Mouse (Mus musculus) kidney, adult 8-10 months (tissue): ENCODE data around the gene Adora1.

Source experiments
- DNase-seq, 2 experiments: peaks; one replicate each; pipeline ENCODE4 v3.0.0; 2022

Adora1 gene

DNA sequence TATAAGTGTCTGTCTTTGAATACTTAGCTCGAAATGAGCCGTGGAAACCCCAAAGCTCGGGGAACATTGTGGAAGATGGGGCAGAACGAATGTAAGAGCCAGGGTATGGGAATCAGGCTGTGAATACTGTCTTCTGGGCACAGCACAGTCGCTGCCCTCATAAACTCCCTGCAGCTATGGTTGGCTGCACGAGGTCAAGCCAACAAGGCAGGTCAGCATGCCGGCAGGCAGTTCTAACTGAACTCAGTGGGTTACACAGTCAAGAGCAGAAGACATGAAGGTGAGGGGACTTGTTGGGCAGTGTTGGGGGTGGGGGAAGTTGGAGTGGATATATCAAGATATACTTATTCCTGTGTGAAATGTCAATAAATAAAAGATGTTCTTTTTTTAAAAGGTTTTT lies 20.2 kb downstream of the Adora1 start:
- no peak for DNase-seq

DNA sequence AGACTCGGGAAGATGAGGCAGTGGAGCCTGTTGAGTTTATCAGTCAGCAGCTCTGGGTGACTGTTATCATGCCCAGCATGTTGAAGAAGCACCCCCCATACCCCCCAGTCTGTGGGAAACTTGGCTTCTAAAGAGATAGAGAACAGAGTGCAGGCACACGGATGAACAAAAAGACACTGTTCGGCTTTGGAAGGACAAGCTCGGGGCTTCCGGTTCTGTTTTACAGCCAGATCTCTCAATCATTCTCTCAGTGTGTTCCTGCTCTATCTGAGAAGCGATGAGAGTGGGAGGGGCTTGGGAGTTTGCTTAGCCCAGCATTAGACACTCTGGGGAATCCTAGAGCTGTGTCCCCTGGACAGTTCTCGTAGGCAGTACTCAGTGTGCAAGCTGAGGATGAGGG lies 21.8 kb downstream of the Adora1 start:
- no peak for DNase-seq

DNA sequence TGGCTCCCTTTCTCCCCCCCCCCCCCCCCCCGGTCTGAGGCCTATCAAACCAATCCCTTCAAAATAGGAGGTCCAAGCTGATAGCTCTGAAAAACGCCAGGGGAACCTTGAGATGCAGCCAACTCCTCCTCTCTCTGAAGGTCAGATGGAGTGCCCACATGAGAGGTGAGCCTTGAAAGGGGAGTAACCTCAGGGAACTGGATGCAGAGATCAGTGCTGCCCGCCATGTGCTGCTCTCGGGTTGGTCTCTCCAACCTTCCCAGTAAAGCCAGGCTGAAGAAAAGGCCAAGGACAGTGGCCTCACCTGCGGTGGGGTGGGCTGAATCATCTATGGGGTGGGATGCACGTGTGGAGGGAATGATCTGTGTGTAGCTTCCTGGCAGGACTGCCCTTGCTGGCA lies 22.9 kb downstream of the Adora1 start:
- no peak for DNase-seq

DNA sequence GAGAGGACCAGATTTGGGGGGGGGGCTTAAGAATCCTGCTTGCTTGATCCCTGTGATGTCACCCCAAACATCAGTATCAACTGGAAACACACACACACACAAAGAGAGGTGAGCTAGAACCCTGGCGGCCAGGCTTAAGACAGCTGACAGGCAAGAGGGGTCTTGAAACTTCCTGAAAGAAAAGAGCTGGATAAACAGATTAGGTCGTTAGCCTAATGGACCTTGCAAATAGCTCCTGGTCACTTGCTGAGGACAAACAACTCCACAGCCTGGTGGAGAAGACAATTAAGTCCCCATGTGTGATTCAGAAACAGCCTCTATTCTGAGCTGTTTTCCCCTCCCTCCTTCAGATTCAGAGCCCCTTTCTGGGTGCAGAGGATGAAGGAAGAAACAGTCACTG lies 23.6 kb downstream of the Adora1 start:
- DNase-seq, result no peak

DNA sequence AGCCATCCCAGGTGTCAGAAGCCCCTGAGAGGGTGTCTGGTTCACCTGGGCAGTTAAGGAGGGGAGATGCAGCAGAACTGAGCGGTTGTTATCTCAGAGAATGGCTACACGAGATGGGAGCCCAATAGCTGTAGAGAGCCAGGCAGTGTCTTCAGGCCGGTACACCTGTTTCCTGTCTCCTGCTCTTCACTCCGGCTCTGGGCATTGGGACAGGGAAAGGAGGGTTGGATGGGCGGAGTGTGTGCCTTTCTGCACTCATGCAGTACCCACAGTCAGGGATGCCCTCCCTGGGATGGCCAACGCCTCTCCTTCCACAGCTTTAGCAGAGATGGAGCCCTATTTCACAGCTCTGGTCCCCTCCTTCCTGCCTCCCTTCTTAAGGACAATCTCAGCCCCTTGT lies 24.2 kb downstream of the Adora1 start:
- DNase-seq, result no peak

DNA sequence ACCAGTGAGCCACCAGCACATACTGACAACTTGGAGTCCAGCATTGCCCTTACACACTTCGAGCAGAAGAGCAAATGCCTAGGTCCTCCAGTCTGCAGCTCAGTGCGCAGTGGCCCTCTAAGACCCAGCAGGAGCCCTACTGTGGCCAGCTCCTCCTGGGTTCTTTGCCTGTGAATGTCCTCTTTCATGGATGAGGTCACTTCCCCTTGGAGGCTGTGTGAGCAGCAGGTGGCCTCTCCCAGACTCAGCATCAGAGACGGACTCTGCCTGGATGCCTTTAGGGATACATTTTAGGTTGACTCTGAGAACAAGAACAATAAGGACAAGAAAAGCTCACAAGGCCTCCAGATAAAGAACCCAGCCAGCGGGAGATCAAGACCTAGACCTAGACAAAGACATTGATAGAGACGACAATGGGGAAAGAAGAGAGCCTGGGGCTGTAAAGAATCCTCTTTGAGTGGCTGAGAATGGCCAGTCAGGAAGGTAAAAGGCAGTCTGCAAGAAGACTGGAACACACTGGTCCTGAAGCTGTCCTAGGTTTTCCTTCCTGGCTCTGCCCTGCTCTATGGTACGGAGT lies 25.0 kb downstream of the Adora1 start:
- DNase-seq, result no peak

DNA sequence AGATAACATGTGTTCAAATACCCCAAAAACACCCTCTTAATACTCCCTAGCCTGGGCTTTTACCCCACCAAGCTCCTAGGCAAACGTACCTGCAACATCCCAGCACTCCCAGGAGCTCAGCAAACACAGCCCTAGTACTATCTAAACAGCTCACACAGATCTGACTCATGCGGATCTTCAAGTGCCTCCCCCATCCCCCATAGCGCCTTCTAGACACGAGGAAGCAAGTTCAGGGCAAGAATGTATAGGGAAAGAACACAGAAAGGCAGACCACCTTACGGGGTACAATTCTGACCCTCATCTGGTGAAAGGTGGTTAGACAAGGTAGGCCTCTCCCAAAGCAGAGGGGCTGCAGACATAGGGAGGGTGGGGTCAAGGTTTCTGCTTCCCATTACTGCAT lies 29.1 kb downstream of the Adora1 start:
- no peak for DNase-seq

DNA sequence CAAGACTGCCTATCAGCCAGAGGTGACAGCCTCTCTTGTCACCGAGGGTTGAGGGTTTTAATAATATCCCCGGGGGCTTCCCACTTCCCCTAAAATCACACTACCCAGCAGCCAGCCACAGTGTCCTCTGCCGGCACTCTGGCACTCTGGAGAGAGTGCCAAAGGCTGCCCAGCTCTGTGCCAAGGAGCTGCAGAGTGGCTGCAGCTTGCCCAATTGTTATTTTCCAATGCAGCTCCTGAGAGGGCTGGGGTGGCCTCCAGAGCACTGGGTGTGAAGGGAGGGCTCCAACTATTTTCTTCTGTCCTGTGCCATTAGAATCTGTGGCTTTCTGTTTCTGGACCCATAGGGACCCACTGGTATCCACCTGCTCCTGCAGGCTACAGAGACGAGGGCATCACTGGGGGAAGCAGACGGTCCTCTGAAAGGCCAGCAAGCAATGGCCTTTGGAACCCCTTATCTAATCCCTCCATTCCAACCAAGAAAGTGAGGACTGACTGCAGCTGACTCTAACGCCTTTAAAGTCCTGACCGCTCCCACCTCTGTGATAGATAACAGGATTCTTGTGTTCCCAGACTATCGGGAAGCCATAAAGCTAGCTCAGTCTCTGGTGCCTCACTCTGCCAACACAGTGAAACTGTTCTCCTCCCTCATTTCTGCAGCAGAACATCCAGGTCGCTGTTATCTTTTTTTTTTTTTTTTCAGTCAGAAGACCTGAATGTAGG lies 29.8 kb downstream of the Adora1 start:
- DNase-seq, result no peak

DNA sequence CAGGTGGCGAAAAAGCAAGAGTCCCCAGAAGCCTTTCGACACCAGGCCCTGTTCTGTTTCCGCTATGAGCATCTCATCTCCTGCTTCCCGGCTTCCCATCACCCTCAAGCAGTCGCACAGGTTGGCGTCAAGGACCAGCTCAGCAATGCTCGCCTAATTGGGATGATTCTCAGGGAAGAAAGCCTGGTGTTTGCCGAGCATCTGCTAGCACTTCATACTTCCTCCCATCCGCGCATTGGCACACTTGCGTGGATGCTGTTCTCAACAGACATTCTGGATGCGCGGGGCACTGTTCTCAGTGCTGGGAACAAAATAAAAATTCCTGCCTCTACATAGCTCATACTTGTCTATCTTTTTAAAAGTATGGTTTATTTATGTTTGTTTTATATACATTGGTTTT lies 31.0 kb downstream of the Adora1 start:
- no peak for DNase-seq

DNA sequence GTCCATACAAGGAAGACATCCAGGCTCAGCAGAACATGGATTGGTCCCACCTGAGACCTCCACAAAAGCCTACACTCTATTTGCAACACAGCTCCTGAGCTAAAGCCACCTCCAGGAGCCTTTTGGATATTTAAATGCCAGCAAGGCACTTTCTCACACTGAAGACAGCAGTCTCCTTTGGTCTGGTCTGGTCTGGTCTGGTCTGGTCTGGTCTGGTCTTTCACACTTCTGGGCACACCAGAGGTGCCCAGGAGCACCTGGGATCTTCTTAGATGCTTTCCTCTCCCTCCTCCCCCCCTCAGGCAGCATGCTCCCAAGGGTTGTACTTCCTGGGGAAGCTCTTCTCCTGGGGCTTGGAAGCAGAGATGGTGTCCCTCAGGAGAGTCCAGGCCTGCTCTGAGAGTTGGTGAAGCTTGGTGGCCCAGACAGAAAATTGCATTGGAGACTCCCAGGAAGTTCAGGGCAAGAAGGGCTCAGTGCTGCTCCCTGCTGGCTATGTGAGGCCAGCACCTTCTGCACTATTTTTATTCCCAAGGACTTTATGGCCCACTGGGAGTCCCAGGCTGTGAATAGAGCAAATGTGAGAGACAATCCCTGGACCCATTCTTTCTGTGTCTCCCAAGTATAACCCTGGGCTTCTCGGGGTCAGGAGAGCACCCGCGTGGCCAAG lies 33.3 kb downstream of the Adora1 start:
- peak in 1 of 2 experiments; percentile 61 for DNase-seq

DNA sequence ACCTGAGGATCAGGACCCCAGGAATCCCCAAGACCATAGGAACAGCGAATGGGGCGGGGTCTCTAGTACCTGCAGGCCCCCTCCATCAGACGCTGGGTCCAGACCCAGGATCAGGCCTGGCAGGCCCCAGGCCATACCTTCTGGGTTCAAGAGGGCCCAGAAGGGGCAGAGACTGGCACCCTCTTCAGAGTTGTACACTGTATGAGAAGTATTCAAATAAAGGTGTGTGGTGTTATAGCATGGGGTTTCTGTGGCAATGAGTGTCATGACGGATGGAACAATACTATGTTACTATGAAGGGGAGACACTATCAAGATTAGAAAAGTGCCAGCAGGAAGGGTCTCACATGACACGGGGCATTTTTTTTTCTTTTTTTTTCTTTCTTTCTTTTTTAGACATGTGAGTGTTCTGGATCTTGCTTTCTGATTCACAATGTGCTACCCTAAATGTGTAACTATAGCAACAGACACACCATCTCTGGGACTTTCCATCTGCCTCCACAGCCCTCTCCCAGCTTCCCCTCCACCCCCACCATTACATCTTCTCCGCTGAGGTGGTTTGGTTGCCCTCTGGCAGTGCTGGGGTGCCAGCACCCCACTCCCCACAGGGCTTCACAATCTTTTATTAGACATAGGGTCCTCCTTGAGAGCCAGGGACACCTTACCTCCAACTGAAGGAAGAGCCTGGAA lies 34.1 kb downstream of the Adora1 start:
- no peak for DNase-seq

DNA sequence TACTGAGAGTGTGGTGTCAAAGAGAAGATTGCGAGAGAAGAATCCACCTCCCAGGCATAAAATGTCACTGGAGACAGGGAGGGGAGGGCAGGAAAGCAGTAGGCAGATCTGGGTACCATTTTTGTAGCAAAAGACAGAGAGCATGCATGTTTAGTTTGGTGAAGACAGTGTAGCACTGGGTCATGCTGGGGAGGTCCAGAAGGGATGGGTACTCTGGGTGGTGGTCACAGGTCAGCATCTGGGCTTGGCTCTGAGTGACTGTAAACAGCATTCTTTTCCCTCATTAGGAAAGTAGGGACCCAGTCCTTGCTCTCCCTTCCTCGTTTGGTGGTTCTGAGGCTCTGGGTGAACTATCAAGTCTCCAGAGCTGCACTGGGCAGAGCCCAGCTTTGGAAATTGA lies 34.8 kb downstream of the Adora1 start:
- no peak for DNase-seq

DNA sequence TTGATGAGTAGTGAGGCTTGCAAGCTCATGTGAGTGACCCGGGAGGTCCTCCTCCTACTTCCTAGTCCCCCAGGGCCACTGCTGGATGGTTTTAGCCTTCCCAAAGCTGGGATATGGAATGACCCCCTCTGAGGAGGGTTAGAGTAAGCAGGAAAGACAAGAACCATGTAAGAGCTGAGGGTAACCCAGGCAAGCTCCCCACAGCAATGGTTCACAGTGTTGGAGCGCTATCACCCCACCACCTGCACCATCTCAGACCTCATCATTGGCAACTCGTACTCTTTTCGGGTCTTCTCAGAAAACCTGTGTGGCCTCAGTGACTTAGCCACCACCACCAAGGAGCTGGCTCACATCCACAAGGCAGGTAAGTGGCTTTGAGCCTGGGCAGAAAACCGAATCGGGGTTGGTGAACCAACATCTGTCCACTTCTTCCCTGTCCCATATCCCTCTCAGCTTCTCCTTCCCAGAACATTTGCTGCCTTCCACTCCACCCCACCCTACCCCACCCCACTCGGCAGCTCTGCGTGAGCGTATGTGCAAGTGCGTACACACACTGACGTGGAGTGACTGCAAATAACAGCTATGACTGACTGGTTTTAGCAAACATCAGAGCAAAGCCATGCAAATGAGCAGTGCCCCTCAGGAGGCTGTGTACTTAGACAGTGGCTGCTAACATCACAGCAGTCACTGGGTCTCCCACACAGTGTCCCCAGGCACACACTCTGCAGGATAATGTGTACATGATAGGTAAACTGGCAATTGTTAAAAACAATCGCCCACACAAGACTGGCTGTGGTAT lies 36.8 kb downstream of the Adora1 start:
- DNase-seq, result no peak

DNA sequence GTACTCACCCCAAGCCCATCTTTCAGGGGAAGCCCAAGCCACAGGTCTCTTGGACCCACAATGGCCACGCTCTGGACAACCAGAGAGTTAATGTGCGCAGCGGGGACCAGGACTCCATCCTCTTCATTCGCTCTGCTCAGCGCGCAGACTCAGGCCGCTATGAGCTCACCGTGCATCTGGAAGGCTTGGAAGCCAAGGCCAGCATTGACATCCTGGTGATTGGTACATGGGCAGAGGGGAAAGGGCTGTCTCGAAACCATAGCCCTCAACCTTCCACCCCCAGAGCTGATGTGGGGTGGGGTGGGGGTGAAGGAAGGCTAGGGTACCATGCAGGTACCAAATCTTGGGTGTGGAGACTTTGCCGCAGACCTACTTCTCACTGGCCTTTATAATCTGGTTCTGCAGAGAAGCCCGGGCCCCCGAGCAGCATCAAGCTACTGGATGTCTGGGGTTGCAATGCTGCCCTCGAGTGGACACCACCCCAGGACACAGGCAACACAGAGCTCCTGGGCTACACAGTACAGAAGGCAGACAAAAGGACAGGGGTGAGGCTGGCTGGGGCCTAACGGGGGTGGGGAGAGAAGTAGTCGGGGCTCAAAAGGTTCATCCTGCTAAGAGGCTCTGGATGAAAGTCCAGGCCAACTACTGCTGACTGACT lies 37.8 kb downstream of the Adora1 start:
- DNase-seq, result no peak

DNA sequence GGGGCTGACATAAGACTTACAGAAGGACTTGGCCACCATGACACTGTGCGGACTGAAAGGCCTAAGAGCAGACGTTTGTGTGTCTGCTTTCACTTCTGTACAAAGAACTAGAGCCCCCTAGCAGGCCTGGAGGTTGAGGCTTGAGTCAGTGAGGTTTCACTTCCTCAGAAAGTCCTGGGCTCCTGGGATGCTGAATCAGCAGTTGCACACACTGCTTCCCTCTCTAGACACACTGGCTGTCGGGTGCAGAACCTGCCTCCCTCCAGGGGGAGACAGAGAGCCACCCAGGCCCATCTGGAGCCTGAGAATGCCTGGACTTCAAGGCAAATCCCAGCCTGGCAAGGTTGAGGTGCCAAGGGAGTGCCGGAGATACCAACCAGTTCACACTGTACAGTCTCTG lies 38.8 kb downstream of the Adora1 start:
- DNase-seq, result peak; percentile 51 to 76

DNA sequence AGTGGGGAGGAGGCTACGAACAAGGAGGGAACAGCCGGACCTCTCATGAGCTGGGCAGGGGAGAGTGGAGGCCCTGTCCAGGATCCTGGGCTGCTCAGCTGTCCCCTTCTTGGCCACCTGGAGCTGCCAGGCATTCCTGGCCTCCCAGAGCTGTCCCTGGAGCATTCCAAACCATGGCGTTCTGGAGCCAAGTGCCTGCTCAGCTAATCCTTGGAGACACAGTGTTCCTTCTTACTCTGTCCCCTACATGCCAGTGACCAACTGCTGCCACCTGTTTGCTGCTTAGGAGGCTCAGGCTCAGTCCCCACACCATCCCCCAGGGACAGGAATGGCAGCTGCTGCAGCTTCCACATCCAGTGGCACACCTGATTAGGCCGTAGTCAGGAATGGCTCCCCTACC lies 39.3 kb downstream of the Adora1 start:
- DNase-seq, result no peak

DNA sequence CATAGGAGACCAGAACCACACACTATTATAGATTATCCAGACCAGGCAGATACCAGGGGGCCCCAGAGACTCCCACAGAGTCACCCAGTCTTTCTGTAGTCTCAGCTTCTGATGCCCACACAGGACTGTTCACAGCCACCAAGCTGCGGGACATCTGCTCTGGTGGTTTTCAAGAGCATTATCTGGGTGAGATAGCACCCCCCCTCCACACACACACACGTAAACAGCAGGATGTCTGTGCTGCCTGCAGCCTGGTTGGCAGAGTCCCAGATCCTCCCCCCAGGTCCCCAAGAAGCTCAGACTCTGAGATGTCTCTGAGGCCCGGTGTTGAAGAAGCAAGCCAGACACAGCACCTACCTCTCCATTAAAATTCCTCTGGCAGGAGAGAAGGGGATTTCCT lies 39.7 kb downstream of the Adora1 start:
- no peak for DNase-seq

DNA sequence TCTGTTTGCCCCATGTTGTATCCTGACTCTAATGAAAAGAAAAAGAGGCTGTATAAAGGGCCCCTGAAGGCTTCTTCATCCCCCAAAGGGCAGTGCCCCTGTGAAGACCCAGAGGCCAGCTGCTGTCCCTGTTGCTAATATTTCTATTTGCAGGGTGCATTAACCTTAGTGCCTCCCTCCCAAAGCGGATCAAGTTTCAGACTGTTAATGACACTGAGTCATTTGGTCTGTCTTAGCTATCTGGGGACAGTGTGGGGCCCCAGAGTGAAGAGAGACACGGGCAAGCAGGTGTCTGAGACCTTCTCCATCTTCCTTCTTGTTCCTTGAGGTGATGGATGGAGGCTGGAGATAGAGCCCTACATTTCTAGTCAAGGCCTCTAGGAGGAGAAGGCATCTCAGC lies 40.1 kb downstream of the Adora1 start:
- no peak for DNase-seq

DNA sequence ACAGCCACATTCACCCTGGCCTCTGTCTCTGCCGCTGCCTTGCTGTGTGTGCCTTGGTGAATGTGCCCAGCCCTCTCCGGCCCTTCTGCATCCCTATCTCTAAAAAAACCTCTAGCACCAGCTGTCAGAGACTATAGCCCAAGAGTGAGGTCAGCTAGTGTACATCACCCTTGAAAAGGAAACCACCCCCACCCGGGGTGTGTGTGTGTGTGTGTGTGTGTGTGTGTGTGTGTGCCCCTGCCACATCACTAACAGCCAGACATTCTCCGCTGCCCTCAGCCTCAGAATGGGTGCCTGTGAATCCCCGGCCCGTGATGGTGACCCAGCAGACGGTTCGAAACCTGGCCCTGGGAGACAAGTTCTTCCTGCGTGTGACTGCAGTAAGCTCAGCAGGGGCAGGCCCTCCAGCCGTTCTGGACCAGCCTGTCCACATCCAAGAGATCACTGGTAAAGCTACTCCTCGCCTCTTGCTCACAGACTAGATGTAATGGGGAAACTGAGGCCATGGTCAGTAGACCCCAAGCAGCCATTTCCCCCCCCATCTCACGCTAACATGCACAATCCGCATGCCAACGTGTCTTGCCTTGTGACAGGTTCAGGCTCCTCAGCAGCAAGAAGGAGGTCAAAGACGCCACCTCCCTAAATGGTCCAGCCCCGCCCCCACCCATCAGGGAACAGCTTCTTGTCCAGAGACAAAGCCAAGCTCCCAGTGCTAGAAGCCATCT lies 40.8 kb downstream of the Adora1 start:
- no peak for DNase-seq

DNA sequence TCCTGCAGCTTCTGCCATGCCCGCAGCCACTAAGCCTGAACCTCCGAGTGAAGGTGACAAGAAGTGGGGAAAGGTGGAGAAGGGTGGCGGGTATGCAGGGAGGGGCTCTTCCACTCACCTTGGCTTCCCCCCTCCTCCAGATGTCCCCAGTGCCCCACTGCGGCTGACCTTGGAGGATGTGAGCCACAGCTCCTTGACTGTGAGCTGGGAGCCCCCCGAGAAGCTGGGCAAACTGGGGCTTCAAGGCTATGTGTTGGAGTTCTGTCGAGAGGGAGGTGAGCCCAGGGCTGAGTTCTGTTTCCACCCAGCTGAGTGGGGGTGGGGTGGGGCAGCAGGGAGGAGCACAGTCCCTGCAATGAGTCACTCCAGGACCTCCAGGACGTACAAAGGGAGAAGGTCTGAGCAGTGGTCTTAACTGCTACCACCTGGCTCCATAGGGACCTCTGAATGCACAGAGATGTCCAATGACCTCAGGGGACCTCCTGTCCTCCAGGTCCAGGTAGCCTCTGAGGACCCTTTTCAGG lies 41.5 kb downstream of the Adora1 start:
- no peak for DNase-seq

DNA sequence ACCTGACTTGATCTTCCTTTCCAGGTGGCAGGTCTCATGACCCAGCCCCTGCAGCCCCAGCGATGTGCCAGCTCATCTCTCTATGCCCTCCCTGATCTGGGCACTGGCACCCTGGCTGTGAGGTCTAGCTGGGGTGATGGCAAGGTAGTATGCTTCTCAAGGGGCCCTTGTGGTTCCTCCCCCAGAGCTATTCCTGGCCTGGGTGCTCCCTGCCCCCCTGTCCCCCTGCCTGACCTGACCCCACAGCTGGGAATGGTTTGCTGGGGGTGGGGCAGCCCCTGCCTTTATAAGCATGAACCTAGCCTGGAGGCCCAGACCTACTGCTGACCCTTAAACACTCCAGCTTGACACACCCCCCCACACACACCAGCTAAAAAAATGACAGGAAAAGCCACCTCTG lies 42.1 kb downstream of the Adora1 start, which contains the start of gene Mybph:
Mybph (plus strand) TSS at position 323 of the 400 bp plus-strand sequence.
- DNase-seq, result no peak
